Mouse (Mus musculus) ovary, postnatal 14 days (tissue): ENCODE results near the gene Taf9b.
A peak's percentile ranks its signal among the peaks of the same experiment; 100 is the strongest.
"Not testable (repeated sequence)": the region's sequence is repeated elsewhere in the genome, so short reads cannot be mapped to it uniquely, and the experiment has no call there.

Experiments used
- DNase-seq: peaks from one replicate; pipeline ENCODE4 v3.0.0; 2022; ENCODE audit warnings: low spot score

Gene Taf9b

GRCm38 (mm10) chrX:106221058-106221457, at the start of gene Taf9b:
Gene Taf9b (minus strand): TSS chrX:106221158.
- DNase-seq, result no peak

GRCm38 (mm10) chrX:106255276-106255675, 34.3 kb upstream of the Taf9b start, which contains the start of gene Fnd3c2:
Gene Fnd3c2 (minus strand): TSS chrX:106255376.
- DNase-seq, result no peak

- peak; percentile 38 for DNase-seq
These were observed 1.6 kb downstream of the Taf9b start for GRCm38 (mm10) chrX:106219171-106220032.

GRCm38 (mm10) chrX:106209100-106209499, 11.9 kb downstream of the Taf9b start:
- no peak for DNase-seq

- DNase-seq, result no peak
These were observed 22.1 kb downstream of the Taf9b start for GRCm38 (mm10) chrX:106198904-106199303.

GRCm38 (mm10) chrX:106197308-106197707, 23.6 kb downstream of the Taf9b start:
- DNase-seq, result no peak

GRCm38 (mm10) chrX:106194361-106194760, 26.6 kb downstream of the Taf9b start:
- DNase-seq, result not testable (repeated sequence)

- DNase-seq, result no peak
These were observed 30.9 kb downstream of the Taf9b start for GRCm38 (mm10) chrX:106190091-106190490.

- no peak for DNase-seq
These were observed 31.6 kb downstream of the Taf9b start for GRCm38 (mm10) chrX:106189356-106189755.

- no peak for DNase-seq
These were observed 33.2 kb downstream of the Taf9b start for GRCm38 (mm10) chrX:106187737-106188136.

- peak; percentile 50 for DNase-seq
These were observed 34.0 kb downstream of the Taf9b start, which contains the start of gene Pgk1 for GRCm38 (mm10) chrX:106186713-106187649. Gene Pgk1 (plus strand): TSS chrX:106187100.

GRCm38 (mm10) chrX:106185706-106186105, 35.3 kb downstream of the Taf9b start:
- no peak for DNase-seq

- DNase-seq, result no peak
These were observed 36.7 kb downstream of the Taf9b start for GRCm38 (mm10) chrX:106184279-106184678.

- no peak for DNase-seq
These were observed 44.6 kb downstream of the Taf9b start for GRCm38 (mm10) chrX:106176331-106176730.

- DNase-seq, result no peak
These were observed 49.2 kb downstream of the Taf9b start for GRCm38 (mm10) chrX:106171853-106172154.

GRCm38 (mm10) chrX:106171106-106171852, 49.7 kb downstream of the Taf9b start:
- DNase-seq, result peak; percentile 59

GRCm38 (mm10) chrX:106165089-106165488, 55.9 kb downstream of the Taf9b start:
- no peak for DNase-seq

- DNase-seq, result no peak
These were observed 56.4 kb downstream of the Taf9b start for GRCm38 (mm10) chrX:106164555-106164954.

- no peak for DNase-seq
These were observed 57.0 kb downstream of the Taf9b start for GRCm38 (mm10) chrX:106163995-106164394.
